Mouse (Mus musculus): ENCODE results near the gene Lrba.

DNA sequence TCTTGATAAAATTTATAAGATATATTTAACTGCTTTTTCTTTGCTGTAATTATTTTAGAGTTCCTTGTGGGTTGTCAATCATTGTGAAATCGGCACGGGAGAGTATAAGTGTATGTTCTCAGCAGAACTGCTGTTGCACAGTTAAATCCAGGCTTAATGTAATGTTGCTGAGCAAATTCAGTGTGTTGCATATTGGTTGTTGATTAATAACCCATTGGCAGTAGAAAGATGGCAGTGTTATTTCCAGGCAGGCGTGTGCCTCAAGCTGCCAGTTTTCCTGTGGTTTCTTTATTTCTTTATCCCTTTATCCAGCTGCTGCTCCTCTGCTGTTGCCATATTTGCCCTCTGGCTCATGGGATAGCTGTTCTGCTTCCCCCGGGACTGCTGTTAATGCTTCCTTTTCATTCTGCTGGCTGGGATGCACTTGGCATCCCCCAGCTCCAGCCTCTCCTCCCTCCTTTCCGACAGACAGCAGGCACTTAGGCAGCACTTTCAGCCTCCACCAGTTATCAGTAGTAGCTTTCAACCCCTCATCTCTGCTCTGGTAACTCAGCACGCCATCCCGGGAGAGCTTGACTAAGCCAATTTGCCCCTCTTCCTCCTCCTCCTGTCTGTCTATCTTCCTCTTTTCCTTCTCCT lies 463.2 kb downstream of the Lrba start:
- TF ChIP-seq EP300 (IDR thresholded peaks at IDR 0.05; ENCODE audit: low read depth): no peak
- TF ChIP-seq CTCF (IDR thresholded peaks at IDR 0.05; ENCODE audit: low read depth): no peak

Measured in heart, postnatal 0 days (tissue).